8 mouse cellular contexts compared by ENCODE assay signal in genomic region chr9:57467896-57468549, GRCm38 (mm10). TPM values are rescaled to one million over a fixed set of nuclear protein-coding genes. Genes with fewer than 3 reads are reported as not detected.
DNase-seq lines count a peak whose midpoint lies in the region; ATAC-seq and TF ChIP-seq lines count a peak whose summit lies in the region.

Scamp5 (minus strand) TSS chr9:57468060.

- peak within 1 kb of the TSS; percentile 85 for H3K4me2 ChIP-seq in forebrain, postnatal 0 days (ENCODE audit: low read depth)
- H3K4me2 ChIP-seq in neural tube, embryonic 14.5 days (ENCODE audit: low read depth, low read length) = peak within 1 kb of the TSS; percentile 71

- peak; percentile 93 for DNase-seq in ES-E14 (ENCODE audit: low read depth, low spot score)
- DNase-seq in cerebellum, adult 11-12 months = peak; percentile 93
- peak; percentile 96 for DNase-seq in forebrain, postnatal 0 days
- DNase-seq in heart, postnatal 36 days = peak; percentile 79 to 85
- peak; percentile 87 to 92 for DNase-seq in layer of hippocampus, adult 18-20 months (ENCODE audit: low spot score in 2 of 2)
- peak; percentile 85 to 89 for DNase-seq in lung, adult 18-20 months
- DNase-seq in testis, postnatal 10 days (ENCODE audit: low spot score) = peak; percentile 94

- WGBS in forebrain, postnatal 0 days = 5% methylated on average over 48 of the region's 48 CpGs
- 2% methylated on average over 46 of the region's 48 CpGs for WGBS in neural tube, embryonic 14.5 days

- peaks cover 4% of the 10 kb centered on the region; the same call in 1 of the 2 replicates for H3K36me3 ChIP-seq in ES-E14 (ENCODE audit: control insufficient read depth, insufficient read depth, low read length, poor library complexity, severe bottlenecking)
- peaks cover 14% of the 10 kb centered on the region; the same call in 1 of the 2 replicates for H3K36me3 ChIP-seq in forebrain, postnatal 0 days (ENCODE audit: insufficient read depth)
- H3K36me3 ChIP-seq in neural tube, embryonic 14.5 days (ENCODE audit: control insufficient read depth, insufficient read depth, low read length) = no peaks in the 10 kb centered on the region

- H3K27me3 ChIP-seq in forebrain, postnatal 0 days (ENCODE audit: insufficient read depth, low read length) = no peaks in the 10 kb centered on the region
- no peaks in the 10 kb centered on the region for H3K27me3 ChIP-seq in neural tube, embryonic 14.5 days (ENCODE audit: control insufficient read depth, insufficient read depth, low read length)

- peaks cover 0 to 9% of the 10 kb centered on the region in 2 experiments; a peak in 2 of 4 replicates for H3K4me1 ChIP-seq in ES-E14 (ENCODE audit: control insufficient read depth in 2 of 2, insufficient read depth in 2 of 2, low read length in 2 of 2, poor library complexity in 1 of 2)
- peaks cover 9% of the 10 kb centered on the region; the same call in 1 of the 2 replicates for H3K4me1 ChIP-seq in forebrain, postnatal 0 days (ENCODE audit: insufficient read depth)
- peaks cover 22% of the 10 kb centered on the region for H3K4me1 ChIP-seq in neural tube, embryonic 14.5 days (ENCODE audit: control insufficient read depth, insufficient read depth, low read length)

- H3K27ac ChIP-seq in ES-E14 (ENCODE audit: insufficient read depth, low read depth, low read length, poor library complexity, severe bottlenecking) = peak within 1 kb of the TSS; percentile 22; the same call in 1 of the 2 replicates
- peak within 1 kb of the TSS; percentile 94 for H3K27ac ChIP-seq in forebrain, postnatal 0 days (ENCODE audit: low read depth, low read length)
- peak within 1 kb of the TSS; percentile 89 for H3K27ac ChIP-seq in neural tube, embryonic 14.5 days (ENCODE audit: low read depth, low read length)

- no peak for TF ChIP-seq CTCF in forebrain, postnatal 0 days (IDR thresholded peaks at IDR 0.05; ENCODE audit: low read depth)

- ATAC-seq in forebrain, postnatal 0 days = peak; percentile 95
- peak; percentile 94 for ATAC-seq in neural tube, embryonic 14.5 days (ENCODE audit: low read depth)

- in situ Hi-C loops in ES-E14 (cut with MboI; ENCODE audit: low sequenced_read_pairs in 2 of 2, unreplicated experiment in 2 of 2) = no loop called here

- intact Hi-C loops in heart, postnatal 36 days (cut with DNase I) = no loop called here

- H3K4me3 ChIP-seq in ES-E14 (ENCODE audit: insufficient read depth in 1 of 2, low read depth in 1 of 2, low read length in 2 of 2, poor library complexity in 1 of 2, severe bottlenecking in 1 of 2) = peak within 1 kb of the TSS; percentile 72 to 95
- peak within 1 kb of the TSS; percentile 98 for H3K4me3 ChIP-seq in forebrain, postnatal 0 days (ENCODE audit: low read depth, low read length)
- H3K4me3 ChIP-seq in neural tube, embryonic 14.5 days (ENCODE audit: low read depth, low read length) = peak within 1 kb of the TSS; percentile 84

- peak within 1 kb of the TSS; percentile 91 for H3K9ac ChIP-seq in ES-E14 (ENCODE audit: insufficient read depth, low read depth, low read length, poor library complexity, severe bottlenecking)
- peak within 1 kb of the TSS; percentile 99 for H3K9ac ChIP-seq in forebrain, postnatal 0 days
- peak within 1 kb of the TSS; percentile 93 for H3K9ac ChIP-seq in neural tube, embryonic 14.5 days (replicated peaks; ENCODE audit: low read depth, low read length)

- H3K9me3 ChIP-seq in ES-E14 (ENCODE audit: control insufficient read depth, insufficient read depth, low read depth, low read length) = no peaks in the 10 kb centered on the region
- H3K9me3 ChIP-seq in forebrain, postnatal 0 days (ENCODE audit: low read length) = no peaks in the 10 kb centered on the region
- no peaks in the 10 kb centered on the region for H3K9me3 ChIP-seq in neural tube, embryonic 14.5 days (ENCODE audit: control insufficient read depth, low read length)

TF ChIP-seq in ES-E14, 5 proteins besides CTCF, POLR2A, EP300 and RAD21:
- TF ChIP-seq CHD2 (IDR thresholded peaks at IDR 0.05; ENCODE audit: low read depth, low read length) (peak; percentile 99), HCFC1 (IDR thresholded peaks at IDR 0.05; ENCODE audit: borderline replicate concordance, insufficient read depth, low read length) (peak; percentile 17; the same call in 1 of the 2 replicates), ZC3H11A (IDR thresholded peaks at IDR 0.05; ENCODE audit: borderline replicate concordance, low read depth, low read length) (no peak)

RNA-seq across cellular contexts. Expression of gene Scamp5, which starts in this region (rescaled TPM):
- total RNA-seq in ES-E14 (2012; rRNA removed) = 50.4 and 67.3 TPM in 2 replicates
- 252 and 282 TPM in 2 replicates for total RNA-seq in forebrain, postnatal 0 days (2014; rRNA removed)
- 167 and 175 TPM in 2 replicates for polyA plus RNA-seq in forebrain, postnatal 0 days (2015; fragmentation: Nextera tagmentation; extraction: Ambion mirVana)
- 1 to 10 TPM; 5.4 to 6.4 TPM for total RNA-seq in heart, postnatal 36 days (2021)
- 100 to 1,000 TPM; 381 to 382 TPM for total RNA-seq in layer of hippocampus, adult 18-20 months (2021)
- polyA plus RNA-seq in neural tube, embryonic 14.5 days (2014; fragmentation: Nextera tagmentation; extraction: Ambion mirVana) = 61.3 and 73.7 TPM in 2 replicates

Comparison
In these comparisons a context has a peak if more than half of its experiments do, and no peak if none do; other contexts are left out.
1. Peak in every context shown above with its lines: DNase-seq, ATAC-seq, H3K4me3 ChIP-seq and H3K27ac ChIP-seq.
2. H3K27ac ChIP-seq: peak in every context shown above with its lines; median percentile 94 in forebrain, postnatal 0 days; 89 in neural tube, embryonic 14.5 days; 22 in ES-E14.